Mouse (Mus musculus): ENCODE measurements around the gene Ndufv1. TPM values are rescaled to one million over a fixed set of nuclear protein-coding genes. Genes with fewer than 3 reads are reported as not detected.

Gene Ndufv1
- polyA plus RNA-seq, 1 experiment, result 378 TPM

DNA sequence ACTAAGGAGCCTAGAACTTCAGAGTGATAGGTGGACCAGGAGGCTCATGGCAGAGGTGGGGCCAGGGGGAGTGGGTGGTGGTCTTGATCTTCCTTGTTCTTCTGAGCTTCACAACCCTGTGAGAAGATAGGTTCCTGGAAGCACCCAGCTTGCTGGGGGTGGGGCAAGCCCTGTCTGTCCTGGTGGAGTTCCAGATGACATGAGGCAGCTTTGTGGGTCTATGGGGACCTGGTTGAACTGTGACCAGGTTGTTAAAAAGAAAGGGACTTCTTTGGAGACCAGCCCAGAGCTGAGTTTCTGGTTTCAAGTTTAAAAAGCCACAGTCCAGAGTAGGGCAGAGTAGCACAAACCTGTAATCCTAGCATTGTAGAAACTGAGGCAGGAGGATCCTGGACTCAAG, 53.6 kb downstream of the Ndufv1 start:
- no peak for TF ChIP-seq GATA1 (IDR thresholded peaks at IDR 0.05; ENCODE audit: low read length)

GRCm38 (mm10) chr19:3958470-3958869, 54.1 kb downstream of the Ndufv1 start, which contains the start of gene Aldh3b3:
Gene Aldh3b3, plus strand, starts transcription at chr19:3958645.
- no peak for TF ChIP-seq GATA1 (IDR thresholded peaks at IDR 0.05; ENCODE audit: low read length)

Other genes starting within 250 kb of the Ndufv1 start
- 7.1 and 10.0 TPM in 2 replicates for gene Kmt5b, start 245.4 kb downstream of the Ndufv1 start, polyA plus RNA-seq (2012)
- 15.2 and 16.8 TPM in 2 replicates for gene Chka, start 161.0 kb downstream of the Ndufv1 start, polyA plus RNA-seq (2012)
- 34.5 and 39.3 TPM in 2 replicates for gene Tcirg1, start 105.7 kb downstream of the Ndufv1 start, polyA plus RNA-seq (2012)
- gene Ndufs8, start 100.0 kb downstream of the Ndufv1 start, polyA plus RNA-seq (2012), result 41.9 and 220 TPM in 2 replicates
- gene Aldh3b1, start 83.0 kb downstream of the Ndufv1 start, polyA plus RNA-seq (2012), result not detected in 2 replicates
- 0.11 TPM in 1 of 2 replicates, not detected in the other for gene Unc93b1, start 77.6 kb downstream of the Ndufv1 start, polyA plus RNA-seq (2012)
- gene Aldh3b3, start 54.2 kb downstream of the Ndufv1 start, polyA plus RNA-seq (2012), result not detected in 2 replicates
- gene Aldh3b2, start 40.5 kb downstream of the Ndufv1 start, polyA plus RNA-seq (2012), result not detected in 2 replicates
- 5.4 and 7.1 TPM in 2 replicates for gene Acy3, start 26.2 kb downstream of the Ndufv1 start, polyA plus RNA-seq (2012)
- not detected in 2 replicates for gene Tbx10, start 20.1 kb downstream of the Ndufv1 start, polyA plus RNA-seq (2012)
- gene Nudt8, start 12.2 kb downstream of the Ndufv1 start, polyA plus RNA-seq (2012), result 26.3 and 32.2 TPM in 2 replicates
- 3.8 and 5.3 TPM in 2 replicates for gene Gm49405, start 12.2 kb downstream of the Ndufv1 start, polyA plus RNA-seq (2012)
- 7.2 and 8.9 TPM in 2 replicates for gene Doc2g, start 9.5 kb downstream of the Ndufv1 start, polyA plus RNA-seq (2012)
- gene Gstp1, start 25.2 kb upstream of the Ndufv1 start, polyA plus RNA-seq (2012), result 40.1 and 105 TPM in 2 replicates
- gene Gstp2, start 33.2 kb upstream of the Ndufv1 start, polyA plus RNA-seq (2012), result not detected in 2 replicates
- 4.1 and 7.7 TPM in 2 replicates for gene Gstp3, start 46.8 kb upstream of the Ndufv1 start, polyA plus RNA-seq (2012)
- gene Cabp2, start 68.8 kb upstream of the Ndufv1 start, polyA plus RNA-seq (2012), result not detected in 2 replicates
- 70.4 and 72.4 TPM in 2 replicates for gene Cdk2ap2, start 84.4 kb upstream of the Ndufv1 start, polyA plus RNA-seq (2012)
- gene Pitpnm1, start 87.2 kb upstream of the Ndufv1 start, polyA plus RNA-seq (2012), result 36.1 and 36.7 TPM in 2 replicates
- 99.6 and 105 TPM in 2 replicates for gene Aip, start 113.1 kb upstream of the Ndufv1 start, polyA plus RNA-seq (2012)
- not detected in 2 replicates for gene Gpr152, start 127.0 kb upstream of the Ndufv1 start, polyA plus RNA-seq (2012)
- 0.06 TPM in 1 of 2 replicates, not detected in the other for gene Cabp4, start 131.2 kb upstream of the Ndufv1 start, polyA plus RNA-seq (2012)
- gene Coro1b, start 135.8 kb upstream of the Ndufv1 start, polyA plus RNA-seq (2012), result 187 and 368 TPM in 2 replicates
- gene Ptprcap, start 140.8 kb upstream of the Ndufv1 start, polyA plus RNA-seq (2012), result 448 and 548 TPM in 2 replicates
- 92.1 and 99.4 TPM in 2 replicates for gene Rps6kb2, start 150.5 kb upstream of the Ndufv1 start, polyA plus RNA-seq (2012)
- 0.39 and 0.46 TPM in 2 replicates for gene Carns1, start 162.7 kb upstream of the Ndufv1 start, polyA plus RNA-seq (2012)
- 19.4 and 24.6 TPM in 2 replicates for gene Tbc1d10c, start 178.5 kb upstream of the Ndufv1 start, polyA plus RNA-seq (2012)
- gene Ppp1ca, start 179.3 kb upstream of the Ndufv1 start, polyA plus RNA-seq (2012), result 609 and 669 TPM in 2 replicates
- 28.7 and 31.6 TPM in 2 replicates for gene Rad9a, start 188.9 kb upstream of the Ndufv1 start, polyA plus RNA-seq (2012)
- not detected in 2 replicates for gene Clcf1, start 201.4 kb upstream of the Ndufv1 start, polyA plus RNA-seq (2012)
- gene AC109138.7, start 201.6 kb upstream of the Ndufv1 start, polyA plus RNA-seq (2012), result 30.0 TPM in 1 of 2 replicates, not detected in the other
- gene Pold4, start 219.1 kb upstream of the Ndufv1 start, polyA plus RNA-seq (2012), result 21.8 and 24.7 TPM in 2 replicates